Mouse (Mus musculus): ENCODE measurements at regions not wholly inside any gene's neighbourhood (a gene's known extent, or its start where the extent isn't known, plus 50 kb on each side); places are given as distances from the start of the nearest gene placed in this dataset.
"Not testable (repeated sequence)": the region's sequence is repeated elsewhere in the genome, so short reads cannot be mapped to it uniquely, and the experiment has no call there.

DNA sequence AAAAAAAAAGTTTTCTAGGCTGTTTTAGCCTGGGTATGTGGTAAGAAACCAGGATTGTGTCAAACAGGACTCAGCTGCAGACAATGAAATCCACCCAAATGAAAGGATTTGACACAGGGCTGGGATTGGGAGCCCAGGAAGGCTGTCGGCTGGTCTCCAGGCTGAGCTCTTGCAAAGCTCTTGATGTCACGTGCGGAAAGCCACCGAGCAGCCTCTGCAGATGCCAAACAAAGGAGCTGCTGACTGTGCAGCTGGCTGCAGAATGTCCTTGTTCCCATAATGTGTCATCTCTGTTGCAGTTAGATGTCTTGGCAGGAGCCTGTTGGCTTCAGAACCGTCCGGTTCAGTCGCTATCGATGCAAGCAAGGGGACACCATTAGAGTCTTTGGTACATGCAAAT is 56.1 kb downstream of the Bbs10 start:
- WGBS: 38% methylated on average over 8 of the region's 8 CpGs
- Histone ChIP-seq H3K36me3 (no peaks in the 10 kb centered on the region), H3K4me2 (replicated peaks) (no peak overlapping the region), H3K27me3 (no peaks in the 10 kb centered on the region), H3K27ac (replicated peaks) (0 out of 2 replicates have a peak overlapping the region, but pooled peaks have one; percentile 19), H3K9ac (no peak overlapping the region), H3K4me1 (no peaks in the 10 kb centered on the region), H3K9me3 (replicated peaks) (no peaks in the 10 kb centered on the region), H3K4me3 (replicated peaks) (no peak overlapping the region)
- ATAC-seq (ENCODE audit: insufficient number of reproducible peaks, low FRiP score, low TSS enrichment, low read depth): no peak; the same call in 1 of the 2 replicates

DNA sequence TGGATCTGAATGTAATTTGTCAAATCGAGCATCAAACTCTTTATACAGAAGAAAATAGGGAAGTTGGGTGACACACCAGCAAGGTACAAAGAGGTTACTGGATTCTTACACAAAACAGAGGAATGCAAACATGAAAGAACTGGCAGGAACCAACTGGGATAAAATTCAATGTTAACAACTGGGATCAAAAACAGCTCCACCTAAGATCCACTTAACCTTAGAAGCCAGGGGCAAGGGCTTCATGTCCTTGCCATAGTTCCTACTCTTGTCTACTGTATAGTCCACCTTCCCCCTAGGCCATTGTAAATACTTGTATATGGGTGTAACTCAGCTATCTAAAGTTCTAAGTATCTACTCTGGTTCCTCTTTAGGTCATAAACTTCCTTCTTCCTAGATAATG is 59.9 kb downstream of the Bbs10 start:
- H3K4me1 ChIP-seq; H3K36me3 ChIP-seq; H3K27ac ChIP-seq (replicated peaks); H3K4me2 ChIP-seq (replicated peaks); H3K4me3 ChIP-seq (replicated peaks); H3K27me3 ChIP-seq; H3K9me3 ChIP-seq (replicated peaks); H3K9ac ChIP-seq; ATAC-seq (ENCODE audit: insufficient number of reproducible peaks, low FRiP score, low TSS enrichment, low read depth): not testable (repeated sequence)
- WGBS: 62% methylated on average over 1 of the region's 1 CpGs

DNA sequence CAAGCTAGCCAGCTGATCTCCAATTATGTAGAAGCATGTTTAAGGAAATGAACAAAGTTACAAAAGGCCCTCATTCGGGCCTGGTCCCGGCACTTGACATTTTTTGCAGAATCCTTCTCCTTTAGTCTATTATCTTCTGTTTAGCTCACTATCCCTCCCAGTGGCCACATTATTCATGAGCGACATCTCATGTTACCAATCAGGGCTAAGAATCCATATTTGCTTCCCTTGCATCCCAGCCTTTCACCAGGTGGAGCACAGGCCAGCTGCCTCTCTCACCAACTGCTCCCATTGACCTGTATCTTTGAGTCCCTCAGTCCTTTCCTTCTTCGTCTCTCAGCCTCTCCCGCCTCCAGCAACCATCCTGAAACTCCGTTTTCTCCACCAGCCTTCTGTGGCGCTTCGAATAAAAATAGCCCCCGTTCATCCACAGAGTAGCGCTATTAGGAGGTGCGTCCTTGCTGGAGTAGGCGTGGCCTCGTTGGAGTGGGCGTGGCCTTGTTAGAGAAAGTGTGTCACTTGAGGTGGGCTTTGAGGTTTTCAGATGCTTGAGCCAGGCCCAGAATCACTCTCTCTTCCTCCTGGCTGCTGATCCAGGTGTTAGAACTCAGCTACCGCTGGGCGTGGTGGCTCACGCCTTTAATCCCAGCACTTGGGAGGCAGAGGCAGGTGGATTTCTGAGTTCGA is 63.4 kb downstream of the Bbs10 start:
- no peak for ATAC-seq (ENCODE audit: insufficient number of reproducible peaks, low FRiP score, low TSS enrichment, low read depth)
- 93% methylated on average over 18 of the region's 18 CpGs for WGBS
- no peaks in the 10 kb centered on the region for H3K4me1 ChIP-seq
- H3K4me2 ChIP-seq (replicated peaks): no peak overlapping the region
- no peak overlapping the region for H3K4me3 ChIP-seq (replicated peaks)
- no peaks in the 10 kb centered on the region for H3K9me3 ChIP-seq (replicated peaks)
- no peaks in the 10 kb centered on the region for H3K27me3 ChIP-seq
- no peak overlapping the region for H3K27ac ChIP-seq (replicated peaks)
- H3K36me3 ChIP-seq: no peaks in the 10 kb centered on the region
- no peak overlapping the region for H3K9ac ChIP-seq

DNA sequence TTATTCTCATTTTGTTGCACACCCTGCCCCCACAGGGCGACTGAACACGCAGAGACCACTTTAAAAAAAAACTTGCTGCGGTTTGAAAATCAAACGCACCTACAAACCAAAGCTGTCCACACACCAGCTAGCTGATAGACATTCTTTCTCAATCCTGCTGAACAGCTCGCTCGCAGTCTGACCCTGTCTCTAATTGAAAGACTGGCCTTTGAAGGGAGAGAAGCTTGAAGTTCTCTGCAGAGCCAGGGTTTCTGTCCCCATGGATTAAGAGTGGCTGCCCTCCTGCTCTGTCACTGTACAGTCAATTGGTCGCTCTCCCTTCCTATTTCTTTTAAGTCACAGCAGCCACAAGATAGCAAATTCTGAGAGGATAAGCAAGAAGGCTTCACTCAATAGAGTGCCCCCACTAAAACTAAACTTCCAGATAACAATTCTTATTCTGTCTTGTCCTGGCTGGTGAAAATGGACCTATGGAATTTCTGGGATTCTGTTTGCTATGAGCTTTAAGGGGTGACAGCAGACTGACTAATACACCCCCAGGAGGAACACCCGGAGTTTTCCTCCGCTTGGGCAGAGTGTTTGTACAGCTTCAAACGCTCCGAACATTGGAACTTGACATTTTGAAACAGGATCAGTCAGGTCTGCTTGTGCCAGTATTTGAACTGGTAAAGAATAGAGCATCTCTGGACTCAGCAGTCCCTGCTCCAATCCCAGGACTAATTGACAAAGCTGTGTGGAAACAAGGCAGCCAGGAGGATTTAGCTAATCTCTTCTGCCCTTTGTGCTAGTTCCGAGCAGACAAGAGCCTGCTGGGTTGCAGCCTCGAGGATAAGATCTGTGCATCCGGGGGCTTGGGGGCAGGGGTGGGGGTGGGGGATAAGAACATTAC is 65.5 kb downstream of the Bbs10 start:
- no peak overlapping the region for H3K4me2 ChIP-seq (replicated peaks)
- H3K4me3 ChIP-seq (replicated peaks): no peak overlapping the region
- WGBS: 17% methylated on average over 14 of the region's 14 CpGs
- no peak for ATAC-seq (ENCODE audit: insufficient number of reproducible peaks, low FRiP score, low TSS enrichment, low read depth)
- no peak overlapping the region for H3K9ac ChIP-seq
- no peak overlapping the region for H3K27ac ChIP-seq (replicated peaks)
- no peaks in the 10 kb centered on the region for H3K27me3 ChIP-seq
- no peaks in the 10 kb centered on the region for H3K4me1 ChIP-seq
- no peaks in the 10 kb centered on the region for H3K36me3 ChIP-seq
- no peaks in the 10 kb centered on the region for H3K9me3 ChIP-seq (replicated peaks)

DNA sequence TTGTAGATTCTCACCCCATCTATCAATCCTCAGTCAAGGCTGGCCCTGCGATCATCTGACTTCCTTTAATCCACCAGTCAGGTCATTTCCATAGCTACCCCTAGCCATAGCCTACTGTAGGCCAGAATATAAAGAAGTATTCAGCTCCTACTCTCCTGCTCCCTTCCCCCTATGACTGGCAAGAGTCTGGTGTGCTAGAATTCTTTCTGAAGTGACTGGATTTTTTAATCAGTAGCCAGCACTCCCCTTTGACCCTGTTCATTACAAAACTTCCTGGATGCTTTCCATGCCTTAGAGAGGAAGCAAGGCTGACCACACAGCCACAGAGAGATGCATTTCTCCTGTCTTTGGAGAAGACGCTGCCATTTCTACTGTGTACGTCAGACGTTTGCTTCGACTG is 66.5 kb downstream of the Bbs10 start:
- WGBS: 57% methylated on average over 5 of the region's 5 CpGs
- no peak for ATAC-seq (ENCODE audit: insufficient number of reproducible peaks, low FRiP score, low TSS enrichment, low read depth)
- Histone ChIP-seq H3K4me3 (replicated peaks) (no peak overlapping the region), H3K27ac (replicated peaks) (no peak overlapping the region), H3K4me2 (replicated peaks) (no peak overlapping the region), H3K36me3 (no peaks in the 10 kb centered on the region), H3K9ac (no peak overlapping the region), H3K27me3 (no peaks in the 10 kb centered on the region), H3K4me1 (no peaks in the 10 kb centered on the region), H3K9me3 (replicated peaks) (no peaks in the 10 kb centered on the region)

DNA sequence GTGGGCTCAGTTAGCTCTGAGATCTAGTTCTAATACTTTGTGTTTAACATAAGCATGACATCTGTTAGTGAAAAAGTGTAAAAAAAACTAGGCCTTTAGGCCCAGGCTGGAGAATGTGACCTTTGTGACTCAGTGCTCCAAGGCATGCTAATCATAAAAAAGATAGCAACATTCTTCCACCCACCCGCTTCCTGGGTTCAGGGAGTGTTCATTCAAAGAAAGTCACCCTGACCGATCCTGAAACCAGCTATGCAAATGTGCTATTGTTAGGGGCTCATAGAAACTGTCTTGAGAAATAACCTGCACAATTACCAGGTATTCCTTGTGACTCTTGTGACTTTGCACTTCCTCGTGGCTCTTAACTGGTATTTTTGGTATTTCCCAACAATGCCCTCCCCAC is 70.6 kb downstream of the Bbs10 start:
- WGBS: 76% methylated on average over 3 of the region's 3 CpGs
- H3K4me3 ChIP-seq (replicated peaks); H3K9me3 ChIP-seq (replicated peaks); H3K4me2 ChIP-seq (replicated peaks); H3K4me1 ChIP-seq; ATAC-seq (ENCODE audit: insufficient number of reproducible peaks, low FRiP score, low TSS enrichment, low read depth); H3K9ac ChIP-seq; H3K27ac ChIP-seq (replicated peaks); H3K27me3 ChIP-seq; H3K36me3 ChIP-seq: not testable (repeated sequence)

DNA sequence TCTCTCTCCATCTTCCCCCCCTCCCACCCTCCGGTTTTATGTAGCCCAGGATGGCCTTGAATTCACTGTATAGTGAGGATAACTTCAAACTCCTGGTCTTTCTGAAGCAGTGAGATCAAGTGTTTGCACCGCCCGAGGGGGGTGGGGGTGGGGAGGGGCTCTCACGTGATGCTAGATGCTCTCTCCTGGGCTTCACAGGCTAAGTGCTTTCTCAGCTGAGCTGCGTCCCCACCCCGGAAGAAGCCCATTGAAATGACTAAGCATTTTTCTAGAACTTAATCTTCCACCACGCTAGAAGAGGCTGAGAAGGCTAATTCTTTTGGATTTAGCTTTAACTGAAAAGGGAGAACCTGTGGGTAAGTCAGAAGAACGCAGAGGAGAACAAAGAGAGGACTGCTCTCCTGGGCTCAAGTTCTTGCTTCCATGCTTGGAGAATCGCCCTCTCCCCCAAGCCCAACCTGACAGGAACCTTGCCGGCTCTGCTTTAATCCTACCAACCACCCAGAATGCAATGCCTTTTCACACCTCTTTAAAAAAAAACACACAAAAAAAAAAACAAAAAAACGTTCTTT is 79.7 kb downstream of the Bbs10 start:
- Histone ChIP-seq H3K36me3 (no peaks in the 10 kb centered on the region), H3K4me1 (0 out of 2 replicates have a peak, but pooled peaks cover 5% of the 10 kb centered on the region), H3K27ac (replicated peaks) (no peak overlapping the region), H3K9me3 (replicated peaks) (no peaks in the 10 kb centered on the region), H3K27me3 (no peaks in the 10 kb centered on the region), H3K9ac (no peak overlapping the region), H3K4me2 (replicated peaks) (no peak overlapping the region), H3K4me3 (replicated peaks) (no peak overlapping the region)
- no peak for ATAC-seq (ENCODE audit: insufficient number of reproducible peaks, low FRiP score, low TSS enrichment, low read depth)
- WGBS: 39% methylated on average over 11 of the region's 11 CpGs

DNA sequence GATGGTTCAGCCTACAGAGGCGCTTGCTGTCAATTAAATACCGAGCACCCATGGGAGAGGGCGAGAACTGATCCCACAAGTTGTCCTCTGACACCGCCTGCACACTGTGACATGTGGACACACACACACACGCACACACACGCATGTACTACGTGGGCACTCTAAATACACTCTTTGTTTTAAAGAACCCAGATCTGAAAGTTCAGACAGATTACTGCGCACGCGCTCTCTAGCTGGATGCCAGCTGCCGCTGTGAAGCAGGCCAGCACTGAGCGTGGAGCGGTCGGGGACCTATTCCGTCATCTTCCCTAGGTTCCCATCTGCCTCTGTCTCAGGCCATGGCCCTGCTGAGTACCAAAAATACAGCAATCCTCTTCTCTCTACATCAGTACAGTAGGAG is 83.2 kb downstream of the Bbs10 start:
- H3K27ac ChIP-seq (replicated peaks): no peak overlapping the region
- no peak overlapping the region for H3K4me3 ChIP-seq (replicated peaks)
- 65% methylated on average over 15 of the region's 15 CpGs for WGBS
- no peak overlapping the region for H3K9ac ChIP-seq
- ATAC-seq (ENCODE audit: insufficient number of reproducible peaks, low FRiP score, low TSS enrichment, low read depth): no peak
- no peaks in the 10 kb centered on the region for H3K36me3 ChIP-seq
- H3K4me2 ChIP-seq (replicated peaks): no peak overlapping the region
- H3K27me3 ChIP-seq: no peaks in the 10 kb centered on the region
- 0 out of 2 replicates have a peak, but pooled peaks cover 5% of the 10 kb centered on the region for H3K4me1 ChIP-seq
- no peaks in the 10 kb centered on the region for H3K9me3 ChIP-seq (replicated peaks)

DNA sequence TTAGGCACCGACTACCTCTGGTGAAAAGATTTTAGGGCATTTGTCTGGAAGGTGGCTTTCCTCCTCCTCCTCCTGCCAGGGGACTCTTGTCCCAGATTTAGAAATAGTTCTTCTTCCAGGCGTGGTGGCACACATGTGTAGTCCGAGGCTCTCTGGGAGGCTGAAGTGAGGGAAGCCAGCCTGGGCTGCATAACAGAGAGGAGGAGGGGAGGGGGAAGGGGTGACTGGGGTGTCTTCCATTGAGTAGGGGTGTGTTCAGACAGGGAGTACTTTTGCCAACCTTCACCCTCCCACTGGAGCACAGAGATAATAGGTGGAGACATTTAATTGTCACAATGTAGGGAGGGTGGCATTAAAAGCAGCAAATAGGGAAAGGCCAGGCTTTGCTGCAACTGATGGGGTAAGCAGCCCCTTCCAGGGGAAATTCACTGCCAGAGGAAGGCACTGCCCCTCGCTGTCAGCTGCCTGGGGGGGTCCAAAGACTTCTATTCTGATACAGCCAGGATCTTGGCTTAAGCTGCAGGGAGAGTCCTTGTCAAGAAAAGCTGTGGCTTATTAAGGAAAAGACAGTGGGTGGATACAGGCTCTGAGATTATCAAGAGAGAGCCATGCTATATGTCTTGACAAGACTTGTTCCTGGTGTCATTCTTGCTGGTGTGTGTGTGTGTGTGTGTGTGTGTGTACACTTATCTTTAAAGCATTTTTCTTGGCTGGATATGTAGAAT is 83.9 kb downstream of the Bbs10 start:
- Histone ChIP-seq H3K36me3 (no peaks in the 10 kb centered on the region), H3K9ac (no peak overlapping the region), H3K4me2 (replicated peaks) (no peak overlapping the region), H3K4me3 (replicated peaks) (no peak overlapping the region), H3K9me3 (replicated peaks) (no peaks in the 10 kb centered on the region), H3K4me1 (0 out of 2 replicates have a peak, but pooled peaks cover 5% of the 10 kb centered on the region), H3K27me3 (no peaks in the 10 kb centered on the region), H3K27ac (replicated peaks) (no peak overlapping the region)
- no peak for ATAC-seq (ENCODE audit: insufficient number of reproducible peaks, low FRiP score, low TSS enrichment, low read depth)
- WGBS: 25% methylated on average over 4 of the region's 4 CpGs

DNA sequence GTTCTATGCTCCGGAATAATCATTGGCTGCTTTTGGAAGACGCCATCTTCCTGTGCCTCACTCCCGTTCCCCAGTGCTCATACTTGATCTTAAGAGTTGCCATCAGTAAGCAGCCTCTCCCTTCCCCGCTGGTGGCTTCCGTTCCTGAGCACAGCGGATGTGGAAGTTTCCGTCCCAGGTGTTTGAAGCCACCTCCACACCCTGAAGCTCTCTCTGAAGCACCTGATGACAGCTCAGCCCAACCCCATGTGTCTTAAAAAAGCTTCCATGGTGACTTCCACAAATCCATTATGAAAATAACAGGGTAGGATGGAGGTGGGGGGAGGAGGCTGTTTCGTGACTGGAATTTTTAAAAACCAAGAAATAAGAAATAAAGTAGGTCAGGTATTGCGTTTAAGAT is 87.1 kb downstream of the Bbs10 start:
- H3K9ac ChIP-seq: no peak overlapping the region

More for the DNA sequence above, 87.1 kb downstream of the Bbs10 start:
- Histone ChIP-seq H3K4me3 (replicated peaks) (no peak overlapping the region), H3K4me1 (peaks cover 23% of the 10 kb centered on the region; the same call in 1 of the 2 replicates), H3K9me3 (replicated peaks) (no peaks in the 10 kb centered on the region), H3K36me3 (no peaks in the 10 kb centered on the region), H3K4me2 (replicated peaks) (no peak overlapping the region), H3K27me3 (no peaks in the 10 kb centered on the region), H3K27ac (replicated peaks) (no peak overlapping the region)
- ATAC-seq (ENCODE audit: insufficient number of reproducible peaks, low FRiP score, low TSS enrichment, low read depth): no peak
- WGBS: 75% methylated on average over 9 of the region's 9 CpGs

Data from embryonic facial prominence, embryonic 15.5 days (tissue).